Mouse (Mus musculus) MEL (cell line): ENCODE data around the gene Slc44a4.

Experiments used
- CHD1 ChIP-seq: IDR thresholded peaks from 2 replicates; pipeline ENCODE4 v1.6.1; 2012; ENCODE audit warnings: low read depth, mild to moderate bottlenecking, inconsistent platforms, low read length, improper control_type of control experiment
- CHD2 ChIP-seq: IDR thresholded peaks from 2 replicates; pipeline ENCODE4 v1.6.1; 2011; ENCODE audit warnings: low read length, improper control_type of control experiment
- CTCF ChIP-seq, 3 experiments: IDR thresholded peaks in 2 of 3; conservative IDR thresholded peaks in 1 of 3; 2 replicates each; pipeline ENCODE4 v1.5.1; 2011 to 2012; ENCODE audit warnings: low read length in 3 of 3, low read depth in 2 of 3, mild to moderate bottlenecking in 2 of 3, improper control_type of control experiment in 1 of 3, inconsistent platforms in 1 of 3, mixed read lengths in 1 of 3, moderate library complexity in 1 of 3; ENCODE audit not compliant: control insufficient read depth in 1 of 3, insufficient read depth in 1 of 3, poor library complexity in 1 of 3, severe bottlenecking in 1 of 3
- EP300 ChIP-seq, 2 experiments: IDR thresholded peaks; 2 replicates each; pipeline ENCODE4 v1.6.1; 2011; ENCODE audit warnings: improper control_type of control experiment in 2 of 2, low read length in 2 of 2, low read depth in 1 of 2, mild to moderate bottlenecking in 1 of 2
- ETS1 ChIP-seq: IDR thresholded peaks from 2 replicates; pipeline ENCODE4 v1.6.1; 2012; ENCODE audit warnings: low read depth, mild to moderate bottlenecking, inconsistent platforms, low read length, improper control_type of control experiment, moderate library complexity
- GABPA ChIP-seq: IDR thresholded peaks from 2 replicates; pipeline ENCODE4 v1.6.1; 2012; ENCODE audit warnings: low read depth, mild to moderate bottlenecking, inconsistent platforms, low read length, improper control_type of control experiment, moderate library complexity
- JUND ChIP-seq: IDR thresholded peaks from 2 replicates; pipeline ENCODE4 v1.6.1; 2011; ENCODE audit warnings: low read depth, mild to moderate bottlenecking, improper control_type of control experiment, low read length
- KAT2A ChIP-seq: conservative IDR thresholded peaks from 2 replicates; pipeline ENCODE4 v1.6.1; 2012; ENCODE audit warnings: low read depth, low read length, improper control_type of control experiment, inconsistent platforms
- MAX ChIP-seq: IDR thresholded peaks from 2 replicates; pipeline ENCODE4 v1.6.1; 2011; ENCODE audit warnings: low read length, improper control_type of control experiment
- POLR2AphosphoS2 ChIP-seq: IDR thresholded peaks from 2 replicates; pipeline ENCODE4 v1.6.1; 2011; ENCODE audit warnings: low read length, improper control_type of control experiment
- TBP ChIP-seq: IDR thresholded peaks from 2 replicates; pipeline ENCODE4 v1.8.0; 2011; ENCODE audit warnings: low read depth, low read length, improper control_type of control experiment
- ZC3H11A ChIP-seq: IDR thresholded peaks from 2 replicates; pipeline ENCODE4 v1.6.1; 2012; ENCODE audit warnings: low read depth, mild to moderate bottlenecking, inconsistent platforms, low read length, improper control_type of control experiment
- ZKSCAN1 ChIP-seq: IDR thresholded peaks from 2 replicates; pipeline ENCODE4 v1.6.1; 2012; ENCODE audit warnings: low read depth, mild to moderate bottlenecking, inconsistent platforms, low read length, improper control_type of control experiment, moderate library complexity

DNA sequence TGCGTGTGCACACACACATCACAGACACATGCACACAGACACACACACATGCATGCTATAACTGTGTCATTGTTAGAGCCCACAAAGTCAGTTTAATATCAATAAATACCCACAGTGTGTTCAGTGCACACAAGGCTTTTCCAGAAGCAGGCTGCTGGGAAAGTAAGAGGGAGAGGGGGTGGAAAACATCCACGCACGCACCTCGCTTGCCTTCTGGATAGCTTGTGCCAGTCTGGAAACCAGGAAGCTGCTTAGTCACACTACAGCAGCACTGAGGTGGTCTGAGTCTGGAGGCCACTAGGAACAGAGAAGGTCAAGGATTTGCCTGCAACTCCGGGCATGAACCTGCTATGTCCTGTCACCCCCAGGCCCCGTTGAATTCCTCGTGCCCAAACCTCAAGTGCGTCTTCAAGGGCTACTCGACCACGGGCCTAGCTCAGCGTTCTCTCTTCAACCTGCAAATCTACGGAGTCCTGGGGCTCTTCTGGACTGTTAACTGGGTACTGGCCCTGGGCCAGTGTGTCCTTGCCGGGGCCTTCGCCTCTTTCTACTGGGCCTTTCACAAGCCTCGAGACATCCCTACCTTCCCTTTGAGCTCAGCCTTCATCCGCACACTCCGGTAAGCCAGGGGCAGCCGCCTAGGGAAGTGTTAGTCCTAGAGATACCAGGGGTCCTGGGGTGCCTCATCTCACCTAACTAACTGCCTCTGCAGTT is 13.2 kb downstream of the Slc44a4 start:
- TF ChIP-seq MAX (no peak), CTCF (IDR thresholded peaks at IDR 0.05 in 2 of 3, conservative IDR thresholded peaks at IDR 0.05 in 1 of 3; ENCODE audit: control insufficient read depth in 1 of 3, insufficient read depth in 1 of 3, low read depth in 2 of 3, low read length in 3 of 3, poor library complexity in 1 of 3, severe bottlenecking in 1 of 3) (no peak), CHD1 (no peak), KAT2A (no peak), TBP (no peak), CHD2 (no peak), GABPA (no peak), ZC3H11A (no peak), ZKSCAN1 (no peak), ETS1 (no peak), POLR2AphosphoS2 (no peak), EP300 (IDR thresholded peaks at IDR 0.05; ENCODE audit: low read depth in 1 of 2, low read length in 2 of 2) (no peak), JUND (no peak)
